Mouse (Mus musculus) ovary, adult 18-20 months (tissue): ENCODE results near the gene 1700066M21Rik.

ENCODE experiments used
- DNase-seq: peaks from one replicate; pipeline ENCODE4 v3.0.0; 2022; ENCODE audit warnings: low spot score, mixed read lengths

The 1700066M21Rik gene

GRCm38 (mm10) chr1:57392417-57392816 lies 15.0 kb downstream of the 1700066M21Rik start:
- DNase-seq = no peak

GRCm38 (mm10) chr1:57394051-57394450 lies 16.6 kb downstream of the 1700066M21Rik start:
- DNase-seq = no peak

- no peak for DNase-seq
Observed at GRCm38 (mm10) chr1:57400321-57400720, 22.9 kb downstream of the 1700066M21Rik start.

GRCm38 (mm10) chr1:57400877-57401276 lies 23.5 kb downstream of the 1700066M21Rik start:
- no peak for DNase-seq

- DNase-seq = no peak
Observed at GRCm38 (mm10) chr1:57402116-57402515, 24.7 kb downstream of the 1700066M21Rik start.

- DNase-seq = peak; percentile 63
Observed at GRCm38 (mm10) chr1:57406187-57407151, 29.0 kb downstream of the 1700066M21Rik start, which contains the start of the genes Maip1 and Tyw5. Gene Maip1, plus strand, starts transcription at chr1:57406328. Gene Tyw5, minus strand, starts transcription at chr1:57407101.

GRCm38 (mm10) chr1:57408994-57409393 lies 31.6 kb downstream of the 1700066M21Rik start:
- no peak for DNase-seq

GRCm38 (mm10) chr1:57413397-57413796 lies 36.0 kb downstream of the 1700066M21Rik start:
- DNase-seq = no peak

GRCm38 (mm10) chr1:57423696-57424095 lies 46.3 kb downstream of the 1700066M21Rik start:
- no peak for DNase-seq

- DNase-seq = peak; percentile 63
Observed at GRCm38 (mm10) chr1:57428368-57429308, 51.2 kb downstream of the 1700066M21Rik start.

GRCm38 (mm10) chr1:57429786-57430483 lies 52.5 kb downstream of the 1700066M21Rik start:
- DNase-seq = no peak

GRCm38 (mm10) chr1:57433141-57433540 lies 55.7 kb downstream of the 1700066M21Rik start:
- DNase-seq = no peak
